Mouse (Mus musculus) lung, adult 2 months (tissue): Measurements from ENCODE around the gene Dlg4. TPM values are rescaled to one million over a fixed set of nuclear protein-coding genes. Genes with fewer than 3 reads are reported as not detected.

Experiments
- DNase-seq: peaks from one replicate; pipeline ENCODE4 v3.0.0; 2022
- H3K4me1 ChIP-seq: fragments of 200-500 bp; 2 replicates; pipeline ENCODE4 v1.6.1; 2011; ENCODE audit warnings: low read length; ENCODE audit not compliant: control insufficient read depth, insufficient read depth
- H3K4me3 ChIP-seq: fragments of 200-500 bp; replicated peaks from 2 replicates; pipeline ENCODE3; 2011; ENCODE audit warnings: low read depth, mild to moderate bottlenecking, control low read depth, low read length; ENCODE audit errors: extremely low read depth
- CTCF ChIP-seq: fragments of 200-500 bp; IDR thresholded peaks from 2 replicates; pipeline ENCODE4 v1.5.1; 2011; ENCODE audit warnings: mild to moderate bottlenecking, low read length, control low read depth; ENCODE audit not compliant: insufficient read depth
- POLR2A ChIP-seq: fragments of 200-500 bp; IDR thresholded peaks from 2 replicates; pipeline ENCODE4 v1.6.1; 2011; ENCODE audit warnings: low read depth, mild to moderate bottlenecking, control low read depth, low read length, borderline replicate concordance; ENCODE audit errors: extremely low read depth
- WGBS: fragments of 180-500 bp; shearing (Covaris S2); methylation state at CpG from one replicate; pipeline ENCODE4 v1.1.7; 2018; 5-methylcytosine and 5-hydroxymethylcytosine counted together
- polyA plus RNA-seq: library from polyadenylated mRNA; depleted of rRNA; stranded (reverse); fragments of >200 nt; gene quantifications from 2 replicates; pipeline ENCODE4 v1.2.3, GENCODE M21; 2012

The Dlg4 gene
- polyA plus RNA-seq, 1 experiment: 33.7 TPM

DNA sequence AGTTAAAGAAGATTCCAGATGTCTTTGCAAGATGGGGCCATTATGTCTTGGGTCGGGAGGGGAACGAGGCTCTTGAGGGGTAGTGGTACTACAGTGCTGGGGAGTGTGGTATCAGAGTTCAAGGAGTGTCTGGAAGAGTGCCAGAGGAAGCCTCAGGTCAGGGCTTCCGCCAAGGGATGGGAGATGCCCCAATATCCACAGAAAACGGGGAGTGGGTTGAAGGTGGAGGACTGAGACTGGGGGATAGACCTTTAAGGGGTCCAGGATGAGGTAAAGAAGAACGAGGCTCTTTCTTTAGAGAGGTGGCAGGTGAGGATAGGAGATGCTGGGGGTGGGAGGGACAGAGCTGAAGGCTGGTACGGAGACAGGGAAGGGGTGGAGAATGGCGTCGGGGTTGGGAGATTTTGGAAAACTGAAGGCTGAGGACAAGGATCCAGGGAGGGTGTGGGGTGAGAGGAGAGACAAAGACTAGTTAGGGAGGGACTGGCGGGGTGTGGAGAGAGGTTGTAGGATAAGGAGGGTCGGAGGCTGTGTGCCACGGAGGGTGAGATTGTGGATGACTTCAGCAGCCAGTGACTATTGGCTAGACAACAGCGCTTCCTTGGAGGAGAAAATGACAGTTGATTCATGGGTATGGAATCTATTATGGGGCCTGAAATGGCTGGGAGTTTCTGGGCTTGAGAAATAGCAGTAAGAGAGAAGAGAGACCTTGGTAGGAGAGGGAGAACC lies 11.8 kb downstream of the Dlg4 start:
- no peak for TF ChIP-seq POLR2A
- no peak for TF ChIP-seq CTCF
- H3K4me1 ChIP-seq: peaks cover 9% of the 10 kb centered on the region; the same call in 1 of the 2 replicates
- DNase-seq: no peak
- no peak overlapping the region for H3K4me3 ChIP-seq
- WGBS: 30% methylated on average over 12 of the region's 12 CpGs

DNA sequence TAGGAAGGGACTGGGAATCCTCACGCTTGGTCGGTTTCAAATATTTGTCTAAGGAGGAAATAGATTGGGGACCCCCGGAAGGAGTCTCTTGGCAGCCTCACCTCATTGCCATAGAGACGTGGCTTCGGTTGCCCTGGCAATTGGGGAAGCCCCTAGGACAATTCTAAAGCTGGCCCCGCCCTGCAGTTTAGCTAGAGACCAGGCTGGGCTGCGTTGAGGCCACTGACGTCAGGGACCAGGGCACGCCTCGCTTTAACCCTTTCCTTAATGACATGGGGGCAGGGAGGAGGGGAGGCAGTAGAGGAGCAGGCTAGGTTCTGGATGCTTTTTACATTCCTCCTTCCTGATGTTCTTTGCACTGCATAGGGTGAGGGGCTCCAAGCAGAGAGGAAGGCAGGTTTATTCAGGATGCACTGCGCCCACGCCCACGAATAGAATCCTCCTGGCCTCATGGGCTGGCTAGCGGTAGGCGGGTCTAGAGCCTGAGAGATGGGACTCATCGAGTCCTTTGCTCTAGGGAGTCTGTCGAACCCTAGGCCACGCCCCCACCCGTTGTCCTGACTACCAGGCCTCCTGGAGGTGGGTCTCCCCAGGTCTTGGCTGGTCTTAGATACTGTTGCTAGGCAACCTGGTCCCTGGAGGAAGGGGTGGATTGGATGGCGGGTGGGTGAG lies 12.5 kb downstream of the Dlg4 start:
- Histone ChIP-seq H3K4me3 (no peak overlapping the region), H3K4me1 (peaks cover 9% of the 10 kb centered on the region; the same call in 1 of the 2 replicates)
- no peak for DNase-seq
- TF ChIP-seq POLR2A (no peak), CTCF (no peak)
- 3% methylated on average over 20 of the region's 20 CpGs for WGBS

DNA sequence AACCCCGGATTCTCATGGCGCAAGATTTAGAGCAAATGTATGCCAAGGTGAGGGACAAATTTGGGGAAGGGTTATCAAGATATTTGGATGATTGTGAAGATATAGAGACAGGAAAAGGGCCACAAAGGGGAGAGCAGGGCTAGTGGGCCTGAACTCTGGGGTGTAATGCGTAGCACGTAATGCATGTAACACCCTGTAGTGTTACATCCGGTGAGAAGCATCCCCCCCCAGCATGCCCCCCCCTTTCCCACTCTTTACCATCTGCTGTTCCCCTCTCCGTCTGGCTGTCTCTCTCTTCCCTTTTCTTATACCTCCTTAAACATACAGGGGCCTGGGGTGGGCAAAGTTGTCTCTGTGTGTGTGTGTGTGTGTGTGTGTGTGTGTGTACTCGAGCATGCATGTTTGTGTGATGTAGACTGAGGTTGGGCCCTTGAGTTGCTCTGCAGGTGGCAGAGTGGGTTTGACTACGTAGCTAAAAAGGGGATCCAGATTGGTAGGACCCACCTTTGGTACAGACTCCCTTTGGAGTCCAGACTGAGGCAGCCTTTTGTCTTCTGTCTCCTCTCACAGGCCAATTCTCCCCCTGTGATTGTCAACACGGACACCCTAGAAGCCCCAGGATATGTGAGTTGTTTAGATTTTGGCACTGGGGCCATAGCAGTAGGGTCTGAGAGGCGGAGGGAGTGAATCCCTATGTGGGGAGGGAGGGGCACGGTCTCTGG lies 13.2 kb downstream of the Dlg4 start:
- 44% methylated on average over 11 of the region's 11 CpGs for WGBS

DNA sequence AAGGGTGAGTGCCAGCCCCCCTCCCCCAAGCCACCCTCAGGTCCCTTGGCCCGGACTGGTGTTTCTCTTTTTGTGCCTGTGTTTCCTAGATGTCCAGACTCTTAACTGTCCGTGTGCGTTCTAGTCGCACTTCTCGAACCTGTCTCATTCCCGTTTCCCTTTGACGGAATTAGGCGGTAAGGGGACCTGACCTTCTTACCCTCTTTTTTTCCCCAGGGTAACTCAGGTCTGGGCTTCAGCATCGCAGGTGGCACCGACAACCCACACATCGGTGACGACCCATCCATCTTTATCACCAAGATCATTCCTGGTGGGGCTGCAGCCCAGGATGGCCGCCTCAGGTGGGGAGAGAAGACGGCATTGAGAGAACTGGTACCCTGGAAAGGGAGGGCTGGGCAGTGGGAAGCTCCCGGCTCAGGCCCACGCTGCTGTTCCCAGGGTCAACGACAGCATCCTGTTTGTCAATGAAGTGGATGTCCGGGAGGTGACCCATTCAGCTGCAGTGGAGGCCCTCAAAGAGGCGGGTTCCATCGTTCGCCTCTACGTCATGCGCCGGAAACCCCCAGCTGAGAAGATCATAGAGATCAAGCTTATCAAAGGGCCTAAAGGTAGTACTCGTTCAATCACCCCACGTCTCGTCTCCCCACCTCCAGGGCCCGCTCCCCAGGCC lies 14.0 kb downstream of the Dlg4 start:
- 93% methylated on average over 28 of the region's 28 CpGs for WGBS
- H3K4me1 ChIP-seq: peaks cover 9% of the 10 kb centered on the region; the same call in 1 of the 2 replicates
- no peak overlapping the region for H3K4me3 ChIP-seq
- no peak for TF ChIP-seq POLR2A
- TF ChIP-seq CTCF: no peak
- DNase-seq: no peak

More for the DNA sequence above, 13.2 kb downstream of the Dlg4 start:
- TF ChIP-seq POLR2A (no peak), CTCF (no peak)
- Histone ChIP-seq H3K4me1 (peaks cover 9% of the 10 kb centered on the region; the same call in 1 of the 2 replicates), H3K4me3 (no peak overlapping the region)
- DNase-seq: no peak

DNA sequence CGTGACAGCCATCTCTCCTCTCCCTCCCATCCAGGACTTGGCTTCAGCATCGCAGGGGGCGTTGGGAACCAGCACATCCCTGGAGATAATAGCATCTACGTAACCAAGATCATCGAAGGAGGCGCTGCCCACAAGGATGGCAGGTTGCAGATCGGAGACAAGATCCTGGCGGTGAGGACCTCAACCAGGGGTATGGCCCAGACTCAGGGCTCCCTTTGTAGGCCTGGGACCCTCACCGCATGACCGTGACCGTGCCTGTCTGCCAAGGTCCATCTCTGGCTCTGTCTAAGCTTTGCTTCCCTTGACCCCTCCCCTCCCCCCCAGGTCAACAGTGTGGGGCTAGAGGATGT lies 14.6 kb downstream of the Dlg4 start:
- Histone ChIP-seq H3K4me3 (no peak overlapping the region), H3K4me1 (peaks cover 9% of the 10 kb centered on the region; the same call in 1 of the 2 replicates)
- DNase-seq: no peak
- 96% methylated on average over 11 of the region's 11 CpGs for WGBS
- TF ChIP-seq CTCF (no peak), POLR2A (no peak)

DNA sequence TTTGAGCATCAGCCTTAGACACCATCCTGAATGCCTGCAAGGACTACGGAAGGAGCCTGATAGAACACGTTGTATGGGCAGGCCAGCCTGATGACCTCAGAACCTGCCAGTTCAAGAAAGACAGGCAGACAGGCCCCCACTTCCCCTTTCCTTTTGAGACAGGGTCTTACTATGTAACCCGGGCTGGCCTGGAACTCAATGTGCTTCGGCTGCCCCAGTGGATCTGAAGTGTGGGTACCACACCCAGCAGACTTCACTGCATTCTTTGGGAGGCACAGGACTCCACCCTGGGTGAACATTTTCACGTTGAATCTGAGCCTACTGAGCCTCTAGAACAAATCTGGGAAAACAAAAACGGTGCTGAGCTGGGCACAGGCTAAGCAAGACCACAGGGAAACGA lies 21.4 kb downstream of the Dlg4 start:
- no peak overlapping the region for H3K4me3 ChIP-seq
- TF ChIP-seq CTCF (no peak), POLR2A (no peak)
- no peaks in the 10 kb centered on the region for H3K4me1 ChIP-seq
- DNase-seq: no peak
- WGBS: 51% methylated on average over 7 of the region's 7 CpGs

DNA sequence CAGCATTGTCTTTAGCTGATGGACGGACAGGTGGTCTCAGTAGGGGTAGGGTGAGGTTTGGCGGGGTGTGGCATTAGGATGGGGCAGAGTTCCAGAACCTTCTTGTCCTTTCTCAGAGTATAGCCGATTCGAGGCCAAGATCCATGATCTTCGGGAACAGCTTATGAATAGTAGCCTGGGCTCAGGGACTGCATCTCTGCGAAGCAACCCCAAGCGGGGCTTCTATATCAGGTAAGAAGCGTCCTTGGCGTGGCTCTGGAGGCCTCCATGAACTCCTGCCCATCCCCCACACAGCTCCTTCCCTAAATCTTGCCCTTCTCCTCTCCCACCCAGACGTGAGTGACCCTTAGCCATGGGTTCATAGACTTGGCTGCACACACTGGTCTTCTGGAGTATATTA lies 22.9 kb downstream of the Dlg4 start:
- no peak overlapping the region for H3K4me3 ChIP-seq
- DNase-seq: no peak
- 93% methylated on average over 10 of the region's 10 CpGs for WGBS
- H3K4me1 ChIP-seq: no peaks in the 10 kb centered on the region
- TF ChIP-seq POLR2A (no peak), CTCF (no peak)

DNA sequence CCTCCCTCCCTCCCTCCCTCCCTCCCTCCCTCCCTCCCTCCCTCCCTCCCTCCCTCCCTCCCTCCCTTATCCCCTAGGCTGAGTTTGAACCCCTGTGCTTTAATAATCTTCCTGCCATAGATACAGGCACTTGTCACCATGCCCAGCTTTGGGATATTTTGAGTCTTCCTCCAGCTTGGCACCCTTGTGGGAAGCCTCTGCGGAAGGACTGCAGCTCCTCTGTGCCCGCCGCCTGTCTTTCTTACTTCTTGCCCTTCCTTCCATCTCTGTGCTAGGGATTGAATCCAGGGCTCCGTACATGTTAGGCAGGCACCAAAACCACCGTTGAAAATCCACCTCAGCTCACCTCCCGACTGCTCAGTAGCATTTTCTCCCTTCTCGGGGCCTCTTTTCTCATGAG lies 23.4 kb downstream of the Dlg4 start:
- Histone ChIP-seq H3K4me3 (no peak overlapping the region), H3K4me1 (no peaks in the 10 kb centered on the region)
- DNase-seq: no peak
- TF ChIP-seq POLR2A (no peak), CTCF (no peak)
- WGBS: 83% methylated on average over 7 of the region's 7 CpGs
